Mouse (Mus musculus) CD4-positive naive resting alpha-beta T cell, adult 76 days (primary cell): ENCODE measurements around the gene Ptpn9. TPM values are rescaled to one million over a fixed set of nuclear protein-coding genes. Genes with fewer than 3 reads are reported as not detected.

Source experiments
- total RNA-seq: library from RNA; stranded (reverse); gene quantifications from one replicate; pipeline ENCODE4 v1.2.4, GENCODE M21; 2023

Gene Ptpn9
- 14.2 TPM for total RNA-seq

DNA sequence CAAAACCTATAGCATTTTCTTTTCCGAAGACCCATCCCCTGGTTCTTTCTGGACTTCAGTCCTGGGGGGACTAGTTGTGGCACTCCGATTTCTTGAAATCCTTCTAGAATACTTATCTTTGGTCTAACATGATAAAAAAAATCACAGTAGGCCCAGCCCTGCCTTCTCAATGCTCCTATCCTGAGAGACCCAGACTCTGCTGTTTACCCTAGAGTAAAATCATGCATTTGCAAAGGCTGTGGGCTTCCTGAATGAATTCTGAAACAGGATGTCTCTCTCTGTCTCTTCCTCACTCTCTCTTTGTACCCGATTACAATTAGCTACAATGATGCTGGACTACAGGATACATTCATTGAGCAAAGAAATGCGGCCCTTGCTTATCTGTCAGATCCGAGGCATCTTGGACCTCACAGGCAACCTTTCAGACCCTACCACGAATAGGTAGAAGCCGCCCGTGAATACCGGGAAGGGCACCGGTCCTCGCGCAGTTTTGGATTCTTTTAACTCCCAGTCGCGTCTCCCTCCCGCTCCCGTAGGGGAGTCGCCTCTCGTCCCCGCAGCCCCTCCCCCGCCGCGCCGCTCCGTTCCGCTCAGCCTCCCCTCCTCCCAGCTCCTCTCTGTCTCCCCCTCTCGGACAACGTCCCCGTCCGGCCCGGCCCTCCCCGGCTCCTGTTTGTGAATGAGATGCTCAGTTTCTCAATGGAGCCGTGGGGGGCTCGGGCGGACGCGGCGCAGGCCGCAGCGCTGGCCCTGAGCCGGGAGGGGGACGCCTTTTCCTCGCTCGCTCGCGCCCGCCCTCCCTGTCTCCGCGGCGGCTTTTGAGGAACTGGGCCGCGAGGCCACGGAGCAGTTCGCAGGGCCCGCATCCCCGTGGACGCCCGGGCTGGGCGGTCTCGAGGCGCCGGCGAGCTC, at the start of gene Ptpn9:
Gene Ptpn9 (plus strand): TSS at position 638 of the 912 bp plus-strand sequence.

GRCm38 (mm10) chr9:56950414-56951400, 44.0 kb upstream of the Ptpn9 start, which contains the start of gene Snupn:
Gene Snupn (plus strand): TSS chr9:56950878.

DNA sequence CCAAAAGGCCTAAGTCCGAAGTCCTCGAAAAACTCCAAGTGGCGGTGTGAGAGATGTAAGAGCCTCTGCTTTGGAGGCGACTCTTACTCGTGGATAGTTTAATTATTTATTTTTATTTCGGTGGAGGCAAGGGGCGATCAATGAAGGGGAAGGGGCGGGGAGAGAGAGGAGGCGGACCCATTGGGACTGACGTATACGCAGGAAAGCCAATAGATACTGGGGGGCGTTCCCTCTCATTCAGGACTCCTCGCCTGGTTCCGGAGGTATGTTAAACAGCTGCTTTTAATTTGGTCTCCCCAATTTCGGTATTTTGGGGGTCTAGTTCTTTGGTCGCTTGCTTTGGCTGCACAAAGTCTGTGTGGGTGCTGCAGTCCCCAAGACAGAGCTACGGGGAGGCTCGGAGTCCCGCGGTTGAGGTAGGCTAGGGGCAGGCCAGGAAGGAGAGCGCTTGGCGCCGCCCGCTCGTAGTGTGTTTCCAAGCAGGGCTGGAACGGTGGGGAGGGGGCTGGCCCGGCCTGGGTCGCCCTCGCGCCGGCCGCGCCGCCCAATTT, 77.2 kb downstream of the Ptpn9 start, which contains the start of gene Sin3a:
Gene Sin3a (plus strand): TSS at position 240 of the 551 bp plus-strand sequence.

Other genes with a start within 250 kb of the Ptpn9 start
- gene Lingo1, start 198.5 kb upstream of the Ptpn9 start, total RNA-seq = not detected
- not detected for gene Odf3l1, start 130.2 kb upstream of the Ptpn9 start, total RNA-seq
- gene Cspg4, start 129.9 kb upstream of the Ptpn9 start, total RNA-seq = not detected
- 13.7 TPM for gene Snx33, start 66.6 kb upstream of the Ptpn9 start, total RNA-seq
- 87.0 TPM for gene Imp3, start 57.4 kb upstream of the Ptpn9 start, total RNA-seq
- 5.9 TPM for gene Snupn, start 44.0 kb upstream of the Ptpn9 start, total RNA-seq
- gene Sin3a, start 77.1 kb downstream of the Ptpn9 start, total RNA-seq = 96.6 TPM
- 189 TPM for gene Man2c1, start 135.8 kb downstream of the Ptpn9 start, total RNA-seq
- 53.8 TPM for gene Neil1, start 153.4 kb downstream of the Ptpn9 start, total RNA-seq
- 87.9 TPM for gene Commd4, start 163.4 kb downstream of the Ptpn9 start, total RNA-seq
- gene Trcg1, start 241.6 kb downstream of the Ptpn9 start, total RNA-seq = not detected